Mouse (Mus musculus) forebrain, embryonic 12.5 days (tissue): Measurements from ENCODE around the gene Tmem130. TPM values are rescaled to one million over a fixed set of nuclear protein-coding genes. Genes with fewer than 3 reads are reported as not detected.

Experiments
- ATAC-seq: fragments of 200-750 bp; cut with Nextera tagmentation; 2 replicates; pipeline ENCODE4 v1.8.0; 2017; ENCODE audit warnings: moderate TSS enrichment; ENCODE audit not compliant: low FRiP score
- H3K27ac ChIP-seq: fragments of 300-500 bp; sonication (generic); 2 replicates; pipeline ENCODE4 v1.5.1; 2016; ENCODE audit warnings: mild to moderate bottlenecking
- H3K27me3 ChIP-seq: fragments of 300-500 bp; sonication (generic); 2 replicates; pipeline ENCODE4 v1.6.1; 2016; ENCODE audit warnings: mild to moderate bottlenecking
- H3K36me3 ChIP-seq: fragments of 300-500 bp; sonication (generic); replicated peaks from 2 replicates; pipeline ENCODE4 v1.6.1; 2016; ENCODE audit warnings: mild to moderate bottlenecking
- H3K4me1 ChIP-seq: fragments of 300-500 bp; sonication (generic); 2 replicates; pipeline ENCODE4 v1.6.1; 2016
- H3K4me2 ChIP-seq: fragments of 300-500 bp; sonication (generic); 2 replicates; pipeline ENCODE4 v1.6.1; 2016; ENCODE audit warnings: mild to moderate bottlenecking, moderate library complexity
- H3K4me3 ChIP-seq: fragments of 300-500 bp; sonication (generic); replicated peaks from 2 replicates; pipeline ENCODE4 v1.5.1; 2016; ENCODE audit warnings: mild to moderate bottlenecking
- H3K9ac ChIP-seq: fragments of 300-500 bp; sonication (generic); 2 replicates; pipeline ENCODE4 v1.6.1; 2016; ENCODE audit warnings: mild to moderate bottlenecking
- H3K9me3 ChIP-seq: fragments of 300-500 bp; sonication (generic); 2 replicates; pipeline ENCODE4 v1.6.1; 2016
- WGBS: fragments of 180-500 bp; shearing (Covaris S2); methylation state at CpG from one replicate; pipeline ENCODE4 v1.1.7; 2016; 5-methylcytosine and 5-hydroxymethylcytosine counted together
- polyA plus RNA-seq: library from polyadenylated mRNA; unstranded; fragments of >200 nt; fragmentation: Nextera tagmentation; extraction: Ambion mirVana; gene quantifications from 2 replicates; pipeline ENCODE4 v1.2.1, GENCODE M21; 2016

The Tmem130 gene
- polyA plus RNA-seq, 1 experiment from 2014 or later = 48.1 TPM

GRCm38 (mm10) chr5:144688371-144688770 is 73.2 kb downstream of the Tmem130 start:
- WGBS = 74% methylated on average over 4 of the region's 4 CpGs
- H3K27me3 ChIP-seq = no peaks in the 10 kb centered on the region
- no peaks in the 10 kb centered on the region for H3K36me3 ChIP-seq
- no peak overlapping the region for H3K9ac ChIP-seq
- no peaks in the 10 kb centered on the region for H3K9me3 ChIP-seq
- H3K4me3 ChIP-seq = no peak overlapping the region
- H3K27ac ChIP-seq = no peak overlapping the region
- H3K4me2 ChIP-seq = no peak overlapping the region
- ATAC-seq = no peak
- peaks cover 16% of the 10 kb centered on the region for H3K4me1 ChIP-seq

Other genes starting within 250 kb of the Tmem130 start
- gene Nptx2, start 215.9 kb downstream of the Tmem130 start, polyA plus RNA-seq = 2.5 and 3.3 TPM in 2 replicates
- gene Trrap, start 5.9 kb upstream of the Tmem130 start, polyA plus RNA-seq = 100 and 107 TPM in 2 replicates
- gene Smurf1, start 204.0 kb upstream of the Tmem130 start, polyA plus RNA-seq = 22.7 and 24.7 TPM in 2 replicates